Mouse (Mus musculus) brain, adult 2 months (tissue): ENCODE data around the gene Gpalpp1.

ENCODE experiments used
- DNase-seq: peaks from one replicate; pipeline ENCODE4 v3.0.0; 2011; ENCODE audit warnings: low read depth, low spot score

Gene Gpalpp1

GRCm38 (mm10) chr14:76115744-76116143 is 5.2 kb upstream of the Gpalpp1 start:
- no peak for DNase-seq

GRCm38 (mm10) chr14:76099543-76099942 is 11.0 kb downstream of the Gpalpp1 start:
- no peak for DNase-seq

- DNase-seq = no peak
These were observed 12.7 kb downstream of the Gpalpp1 start for GRCm38 (mm10) chr14:76097815-76098214.

GRCm38 (mm10) chr14:76097244-76097643 is 13.3 kb downstream of the Gpalpp1 start:
- no peak for DNase-seq

GRCm38 (mm10) chr14:76084188-76084587 is 26.4 kb downstream of the Gpalpp1 start:
- DNase-seq = no peak

GRCm38 (mm10) chr14:76082086-76082636 is 28.4 kb downstream of the Gpalpp1 start:
- DNase-seq = no peak

- DNase-seq = no peak
These were observed 29.1 kb downstream of the Gpalpp1 start for GRCm38 (mm10) chr14:76081451-76081850.

GRCm38 (mm10) chr14:76077088-76077491 is 33.5 kb downstream of the Gpalpp1 start:
- DNase-seq = peak; percentile 86

GRCm38 (mm10) chr14:76076602-76077001 is 34.0 kb downstream of the Gpalpp1 start:
- peak; percentile 68 for DNase-seq

GRCm38 (mm10) chr14:76075721-76076120 is 34.8 kb downstream of the Gpalpp1 start:
- DNase-seq = no peak

GRCm38 (mm10) chr14:76074206-76074605 is 36.4 kb downstream of the Gpalpp1 start:
- DNase-seq = no peak

GRCm38 (mm10) chr14:76072626-76073025 is 37.9 kb downstream of the Gpalpp1 start:
- no peak for DNase-seq

- no peak for DNase-seq
These were observed 41.3 kb downstream of the Gpalpp1 start for GRCm38 (mm10) chr14:76069296-76069695.

- no peak for DNase-seq
These were observed 42.3 kb downstream of the Gpalpp1 start for GRCm38 (mm10) chr14:76068296-76068695.

GRCm38 (mm10) chr14:76067237-76067636 is 43.3 kb downstream of the Gpalpp1 start:
- DNase-seq = no peak

- DNase-seq = no peak
These were observed 51.1 kb downstream of the Gpalpp1 start for GRCm38 (mm10) chr14:76059441-76059840.

GRCm38 (mm10) chr14:76053726-76054125 is 56.8 kb downstream of the Gpalpp1 start:
- peak; percentile 30 for DNase-seq

- no peak for DNase-seq
These were observed 58.6 kb downstream of the Gpalpp1 start for GRCm38 (mm10) chr14:76051966-76052365.

GRCm38 (mm10) chr14:76045767-76046166 is 64.8 kb downstream of the Gpalpp1 start:
- no peak for DNase-seq

- no peak for DNase-seq
These were observed 66.4 kb downstream of the Gpalpp1 start for GRCm38 (mm10) chr14:76044164-76044557.

GRCm38 (mm10) chr14:76043251-76044163 is 67.1 kb downstream of the Gpalpp1 start:
- peak; percentile 49 for DNase-seq
